15 mouse cellular contexts compared by ENCODE assay signal in genomic region chr4:78943561-78943960, GRCm38 (mm10).
"Had no signal": no experiment of that assay in that cellular context is flagged by ENCODE, and none has a peak within 500 bp of the region (broad histone marks: within the 10 kb centered on the region; RNA-seq: fewer than 3 reads in every experiment).

No protein-coding gene starts in this region.

- DNase-seq: kidney, postnatal 14 days; lung, embryonic 14.5 days; lung, postnatal 10 days; lung, postnatal 4 days; right cerebral cortex, postnatal 4 days; spleen, adult 18-20 months; thymus, adult 18-20 months; thymus, postnatal 14 days had no signal

- H3K36me3 ChIP-seq: kidney, embryonic 15.5 days; limb, embryonic 15.5 days; liver, embryonic 12.5 days; midbrain, embryonic 12.5 days; neural tube, embryonic 15.5 days had no signal

- H3K4me2 ChIP-seq: kidney, embryonic 15.5 days; limb, embryonic 15.5 days; liver, embryonic 12.5 days; lung, embryonic 14.5 days; midbrain, embryonic 12.5 days; neural tube, embryonic 15.5 days had no signal

- ATAC-seq: liver, embryonic 12.5 days had no signal

- H3K27ac ChIP-seq: kidney, embryonic 15.5 days; left cerebral cortex, adult 2 months; limb, embryonic 15.5 days; liver, embryonic 12.5 days; midbrain, embryonic 12.5 days; neural tube, embryonic 15.5 days had no signal

- H3K9ac ChIP-seq: kidney, embryonic 15.5 days; limb, embryonic 15.5 days; liver, embryonic 12.5 days; lung, embryonic 14.5 days; midbrain, embryonic 12.5 days; neural tube, embryonic 15.5 days had no signal

- H3K9me3 ChIP-seq: kidney, embryonic 15.5 days; limb, embryonic 15.5 days; midbrain, embryonic 12.5 days; neural tube, embryonic 15.5 days had no signal

- H3K4me1 ChIP-seq: kidney, embryonic 15.5 days; limb, embryonic 15.5 days; liver, embryonic 12.5 days; midbrain, embryonic 12.5 days; neural tube, embryonic 15.5 days had no signal

- H3K4me3 ChIP-seq: kidney, embryonic 15.5 days; left cerebral cortex, adult 2 months; limb, embryonic 15.5 days; liver, embryonic 12.5 days; midbrain, embryonic 12.5 days; myocyte; neural tube, embryonic 15.5 days had no signal

- H3K27me3 ChIP-seq: kidney, embryonic 15.5 days; limb, embryonic 15.5 days; liver, embryonic 12.5 days; midbrain, embryonic 12.5 days; neural tube, embryonic 15.5 days had no signal
